Mouse (Mus musculus) CH12.LX (cell line): ENCODE measurements around the gene Krt87. TPM values are rescaled to one million over a fixed set of nuclear protein-coding genes. Genes with fewer than 3 reads are reported as not detected.

Experiments
- DNase-seq: peaks from one replicate; pipeline ENCODE4 v3.0.0-alpha.2; 2013; ENCODE audit errors: extremely low read depth
- H3K27ac ChIP-seq: 2 replicates; pipeline ENCODE4 v1.5.1; 2012; ENCODE audit warnings: low read depth, mild to moderate bottlenecking, control low read depth, moderate library complexity; ENCODE audit not compliant: insufficient read depth
- H3K27me3 ChIP-seq: replicated peaks from 2 replicates; pipeline ENCODE3; 2012; ENCODE audit warnings: inconsistent platforms
- H3K36me3 ChIP-seq, 2 experiments: replicated peaks in 1 of 2; 2 replicates each; pipeline versions ENCODE3 to v1.6.1; 2012; ENCODE audit warnings: inconsistent platforms in 1 of 2, low read length in 1 of 2, mild to moderate bottlenecking in 1 of 2, mixed read lengths in 1 of 2, moderate library complexity in 1 of 2; ENCODE audit not compliant: control insufficient read depth in 1 of 2, insufficient read depth in 1 of 2
- H3K4me1 ChIP-seq, 2 experiments: 2 replicates each; pipeline ENCODE4 v1.6.1; 2012; ENCODE audit warnings: inconsistent platforms in 1 of 2, moderate library complexity in 1 of 2; ENCODE audit not compliant: insufficient read depth in 2 of 2, control insufficient read depth in 1 of 2
- H3K4me2 ChIP-seq: 2 replicates; pipeline ENCODE4 v1.6.1; 2012; ENCODE audit warnings: low read depth, mild to moderate bottlenecking, control low read depth; ENCODE audit not compliant: poor library complexity, insufficient read depth, severe bottlenecking
- H3K4me3 ChIP-seq, 3 experiments: fragments of 150-350 bp in 1 of 3; sonication (generic) in 1 of 3; replicated peaks in 1 of 3; 2 replicates each; pipeline versions ENCODE3 to v1.5.1; 2011 to 2012; ENCODE audit warnings: low read depth in 2 of 3, low read length in 2 of 3, mild to moderate bottlenecking in 2 of 3, moderate library complexity in 2 of 3, control low read depth in 1 of 3, improper control_type of control experiment in 1 of 3, inconsistent platforms in 1 of 3, mixed read lengths in 1 of 3; ENCODE audit not compliant: poor library complexity in 1 of 3
- H3K79me2 ChIP-seq: replicated peaks from 2 replicates; pipeline ENCODE4 v1.6.1; 2012; ENCODE audit warnings: mild to moderate bottlenecking, moderate library complexity; ENCODE audit not compliant: control insufficient read depth, poor library complexity, insufficient read depth, severe bottlenecking; ENCODE audit errors: extremely low read depth
- H3K9ac ChIP-seq: 2 replicates; pipeline ENCODE4 v1.6.1; 2012; ENCODE audit warnings: low read depth, mild to moderate bottlenecking, control low read depth, moderate library complexity; ENCODE audit not compliant: insufficient read depth
- H3K9me3 ChIP-seq: replicated peaks from 2 replicates; pipeline ENCODE3; 2012; ENCODE audit warnings: low read length, inconsistent platforms, mixed read lengths
- BHLHE40 ChIP-seq: IDR thresholded peaks from 2 replicates; pipeline ENCODE4 v1.6.1; 2011; ENCODE audit warnings: mild to moderate bottlenecking, low read depth, low read length, improper control_type of control experiment
- CTCF ChIP-seq, 2 experiments: IDR thresholded peaks in 1 of 2; conservative IDR thresholded peaks in 1 of 2; 2 replicates each; pipeline ENCODE4 v1.5.1; 2011 to 2012; ENCODE audit warnings: low read depth in 2 of 2, low read length in 2 of 2, improper control_type of control experiment in 1 of 2, inconsistent platforms in 1 of 2, mild to moderate bottlenecking in 1 of 2, moderate library complexity in 1 of 2
- ELF1 ChIP-seq: IDR thresholded peaks from 2 replicates; pipeline ENCODE4 v1.6.1; 2014; ENCODE audit warnings: low read depth, mild to moderate bottlenecking, inconsistent platforms, low read length, improper control_type of control experiment
- EP300 ChIP-seq: IDR thresholded peaks from 2 replicates; pipeline ENCODE4 v1.6.1; 2011; ENCODE audit warnings: low read length, improper control_type of control experiment
- ETS1 ChIP-seq: conservative IDR thresholded peaks from 2 replicates; pipeline ENCODE4 v1.6.1; 2012; ENCODE audit warnings: low read depth, mild to moderate bottlenecking, inconsistent platforms, low read length, improper control_type of control experiment, moderate library complexity
- JUN ChIP-seq: IDR thresholded peaks from 2 replicates; pipeline ENCODE4 v1.6.1; 2011; ENCODE audit warnings: low read depth, mild to moderate bottlenecking, low read length, improper control_type of control experiment, moderate library complexity; ENCODE audit not compliant: insufficient read depth
- KAT2A ChIP-seq: IDR thresholded peaks from 2 replicates; pipeline ENCODE4 v1.6.1; 2012; ENCODE audit warnings: low read length, improper control_type of control experiment, inconsistent platforms; ENCODE audit not compliant: insufficient replicate concordance
- MAFK ChIP-seq: IDR thresholded peaks from 2 replicates; pipeline ENCODE4 v1.6.1; 2011; ENCODE audit warnings: low read length, improper control_type of control experiment; ENCODE audit not compliant: insufficient replicate concordance
- MEF2A ChIP-seq: IDR thresholded peaks from 2 replicates; pipeline ENCODE4 v1.6.1; 2014; ENCODE audit warnings: low read depth, mild to moderate bottlenecking, inconsistent platforms, low read length, improper control_type of control experiment, borderline replicate concordance
- MXI1 ChIP-seq: IDR thresholded peaks from 2 replicates; pipeline ENCODE4 v1.6.1; 2011; ENCODE audit warnings: mild to moderate bottlenecking, low read depth, low read length, improper control_type of control experiment
- MYC ChIP-seq: IDR thresholded peaks from 2 replicates; pipeline ENCODE4 v1.6.1; 2011; ENCODE audit warnings: low read depth, mild to moderate bottlenecking, improper control_type of control experiment, low read length
- NELFE ChIP-seq: IDR thresholded peaks from 2 replicates; pipeline ENCODE4 v1.6.1; 2011; ENCODE audit warnings: low read depth, low read length, improper control_type of control experiment
- NRF1 ChIP-seq: IDR thresholded peaks from 2 replicates; pipeline ENCODE4 v1.6.1; 2014; ENCODE audit warnings: low read depth, mild to moderate bottlenecking, inconsistent platforms, low read length, improper control_type of control experiment, moderate library complexity
- PAX5 ChIP-seq: IDR thresholded peaks from 2 replicates; pipeline ENCODE4 v1.6.1; 2012; ENCODE audit warnings: low read length, inconsistent platforms, mixed read lengths
- POLR2A ChIP-seq: IDR thresholded peaks from 2 replicates; pipeline ENCODE4 v1.6.1; 2011; ENCODE audit warnings: low read depth, mild to moderate bottlenecking, improper control_type of control experiment, low read length
- RAD21 ChIP-seq: IDR thresholded peaks from 2 replicates; pipeline ENCODE4 v1.6.1; 2011; ENCODE audit warnings: low read depth, mild to moderate bottlenecking, low read length, improper control_type of control experiment, moderate library complexity
- SIN3A ChIP-seq: IDR thresholded peaks from 2 replicates; pipeline ENCODE4 v1.6.1; 2012; ENCODE audit warnings: low read length, improper control_type of control experiment, inconsistent platforms
- SMC3 ChIP-seq: IDR thresholded peaks from 2 replicates; pipeline ENCODE4 v1.6.1; 2011; ENCODE audit warnings: low read depth, low read length, improper control_type of control experiment
- TBP ChIP-seq: conservative IDR thresholded peaks from 2 replicates; pipeline ENCODE4 v1.6.1; 2011; ENCODE audit warnings: low read depth, low read length, improper control_type of control experiment
- TCF12 ChIP-seq: IDR thresholded peaks from 2 replicates; pipeline ENCODE4 v1.6.1; 2014; ENCODE audit warnings: low read depth, mild to moderate bottlenecking, inconsistent platforms, low read length, improper control_type of control experiment
- UBTF ChIP-seq: IDR thresholded peaks from 2 replicates; pipeline ENCODE4 v1.6.1; 2012; ENCODE audit warnings: low read depth, mild to moderate bottlenecking, inconsistent platforms, low read length, improper control_type of control experiment, moderate library complexity
- USF1 ChIP-seq: IDR thresholded peaks from 2 replicates; pipeline ENCODE4 v1.6.1; 2014; ENCODE audit warnings: low read depth, mild to moderate bottlenecking, inconsistent platforms, low read length, improper control_type of control experiment
- USF2 ChIP-seq: conservative IDR thresholded peaks from 2 replicates; pipeline ENCODE4 v1.6.1; 2011; ENCODE audit warnings: low read depth, low read length, improper control_type of control experiment
- ZC3H11A ChIP-seq: IDR thresholded peaks from 2 replicates; pipeline ENCODE4 v1.6.1; 2012; ENCODE audit warnings: low read depth, mild to moderate bottlenecking, inconsistent platforms, low read length, improper control_type of control experiment
- ZMIZ1 ChIP-seq: IDR thresholded peaks from 2 replicates; pipeline ENCODE4 v1.6.1; 2012; ENCODE audit warnings: low read depth, mild to moderate bottlenecking, inconsistent platforms, low read length, improper control_type of control experiment
- ZNF384 ChIP-seq: IDR thresholded peaks from 2 replicates; pipeline ENCODE4 v1.6.1; 2012; ENCODE audit warnings: low read depth, low read length, improper control_type of control experiment, inconsistent platforms
- dilution Hi-C: fragments of 300-500 bp; cut with MboI; formaldehyde crosslinking; loops from 2 replicates; pipeline ENCODE4 v1.14.3; 2020; ENCODE audit warnings: low sequenced_read_pairs; ENCODE audit not compliant: extremely low pct_unique_long_range_greater_than_20kb, extremely low pct_ligation_motif_present
- in situ Hi-C: fragments of 300-500 bp; cut with MboI; formaldehyde crosslinking; loops from 3 replicates; pipeline ENCODE4 v1.14.3; 2019; ENCODE audit warnings: low sequenced_read_pairs, low pct_ligation_motif_present, low pct_unique_long_range_greater_than_20kb, mixed read lengths
- polyA plus RNA-seq: library from polyadenylated mRNA; unstranded; fragments of >175 nt; gene quantifications from 2 replicates; pipeline ENCODE4 v1.2.1, GENCODE M21; 2012; ENCODE audit warnings: low read depth; ENCODE audit not compliant: insufficient read length
- total RNA-seq, 2 experiments: library from RNA; depleted of rRNA; stranded (reverse); fragments of 300-350 nt in 1 of 2; fragments of >200 nt in 1 of 2; gene quantifications; 2 replicates each; pipeline ENCODE4 v1.2.3; 2012 to 2014

Krt87 gene
- total and polyA plus RNA-seq, 3 experiments: 0.08 to 0.16 TPM; not detected in 1

DNA sequence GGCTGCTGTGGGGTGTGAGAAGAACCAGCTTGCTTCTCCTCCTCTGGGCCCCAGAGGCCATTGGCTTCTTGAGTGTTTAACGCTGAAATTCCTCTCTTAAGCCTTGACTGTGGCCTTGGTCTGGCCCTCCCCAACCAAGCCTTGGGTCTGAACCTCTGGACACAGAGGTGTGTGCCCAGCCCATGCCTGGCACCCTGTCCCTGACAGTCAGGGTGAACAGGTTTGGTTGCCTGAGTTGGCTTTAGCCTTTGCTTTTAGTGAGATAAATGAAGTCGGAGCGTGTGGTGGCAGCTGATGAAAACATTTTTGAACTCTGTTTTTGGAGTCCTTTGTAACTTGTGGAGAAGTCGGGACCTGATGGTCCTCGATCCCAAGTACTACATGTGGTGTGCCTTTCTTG, 48.4 kb downstream of the Krt87 start:
- H3K27ac ChIP-seq: no peak overlapping the region
- no peak overlapping the region for H3K9ac ChIP-seq
- no peak overlapping the region for H3K4me2 ChIP-seq
- no peaks in the 10 kb centered on the region for H3K79me2 ChIP-seq
- H3K27me3 ChIP-seq: peaks cover 65% of the 10 kb centered on the region
- no peaks in the 10 kb centered on the region for H3K36me3 ChIP-seq
- H3K9me3 ChIP-seq: no peaks in the 10 kb centered on the region
- no peak overlapping the region for H3K4me3 ChIP-seq
- DNase-seq: no peak
- TF ChIP-seq MEF2A (no peak), USF1 (no peak), ZNF384 (no peak), KAT2A (no peak), ZC3H11A (no peak), SIN3A (no peak), MXI1 (no peak), MAFK (no peak), EP300 (no peak), NRF1 (no peak), UBTF (no peak), TCF12 (no peak), NELFE (no peak), SMC3 (no peak), ZMIZ1 (no peak)
- TF ChIP-seq, all 38 proteins: peak for 0
- peaks cover 0 to 26% of the 10 kb centered on the region in 2 experiments; a peak in 2 of 4 replicates for H3K4me1 ChIP-seq
- dilution Hi-C loops: no loop called here
- in situ Hi-C loops: no loop called here

DNA sequence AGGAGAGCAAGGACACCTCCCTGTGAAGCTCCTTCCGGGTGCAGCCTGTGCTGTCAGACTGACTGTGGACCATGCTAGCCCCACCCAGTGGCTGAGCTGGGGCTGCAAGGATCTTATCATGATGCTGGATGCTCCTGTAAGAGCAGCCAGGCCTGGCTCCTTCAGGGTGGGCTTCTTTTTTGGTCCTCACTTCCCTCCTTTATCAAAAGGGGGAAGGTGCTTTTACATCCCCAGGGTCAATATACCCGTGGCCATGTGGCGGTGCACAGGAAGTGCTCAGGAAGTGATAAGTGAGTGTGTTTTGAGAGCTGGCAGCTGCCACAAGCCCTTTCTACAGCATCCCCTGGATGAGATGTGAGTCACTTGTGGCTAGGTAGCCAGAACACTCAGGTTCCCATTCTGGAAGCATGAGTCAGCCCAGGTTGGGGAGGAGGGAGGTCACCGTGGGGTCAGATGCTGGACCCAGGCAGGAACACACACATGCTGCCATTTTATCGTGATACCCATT, 50.5 kb downstream of the Krt87 start:
- dilution Hi-C loops: no loop called here
- H3K4me1 ChIP-seq: peaks cover 2 to 42% of the 10 kb centered on the region in 2 experiments; a peak in 3 of 4 replicates

More for the DNA sequence above, 50.5 kb downstream of the Krt87 start:
- Histone ChIP-seq H3K4me3 (no peak overlapping the region), H3K27me3 (peaks cover 67% of the 10 kb centered on the region), H3K27ac (no peak overlapping the region), H3K9me3 (no peaks in the 10 kb centered on the region), H3K9ac (no peak overlapping the region), H3K4me2 (no peak overlapping the region), H3K36me3 (no peaks in the 10 kb centered on the region), H3K79me2 (no peaks in the 10 kb centered on the region)
- DNase-seq: peak; percentile 55
- TF ChIP-seq MAFK (no peak), USF2 (no peak), ETS1 (no peak), MEF2A (peak; percentile 41; the same call in 1 of the 2 replicates), TBP (no peak), BHLHE40 (peak; percentile 28), PAX5 (no peak), ELF1 (peak; percentile 68), RAD21 (peak; percentile 15), POLR2A (no peak), JUN (no peak), SMC3 (peak; percentile 56), MYC (0 out of 2 replicates have a peak, but pooled peaks have one; percentile 13), EP300 (peak; percentile 12; the same call in 1 of the 2 replicates), CTCF (conservative IDR thresholded peaks at IDR 0.05 in 1 of 2, IDR thresholded peaks at IDR 0.05 in 1 of 2; ENCODE audit: low read depth in 2 of 2, low read length in 2 of 2) (peak in 1 of 2 experiments; percentile 61; a peak in 2 of 4 replicates)
- in situ Hi-C loops: loop anchor here (5.0 kb wide), 1 partner anchor 36 kb away; no protein-coding TSS in a partner anchor
